Mouse (Mus musculus) gastrocnemius, postnatal 10 days (tissue): Measurements from ENCODE around the gene Sncg. TPM values are rescaled to one million over a fixed set of nuclear protein-coding genes. Genes with fewer than 3 reads are reported as not detected.
"Not testable (repeated sequence)": the region's sequence is repeated elsewhere in the genome, so short reads cannot be mapped to it uniquely, and the experiment has no call there.

ENCODE experiments used
- DNase-seq: peaks from one replicate; pipeline ENCODE4 v3.0.0; 2021; ENCODE audit warnings: mixed read lengths
- long read RNA-seq, 2 experiments: library from polyadenylated mRNA; stranded (forward); transcript quantifications; one replicate each; pipeline ENCODE4 v2.0.0; 2021
- total RNA-seq, 2 experiments: library from RNA; stranded (reverse); gene quantifications; 2 replicates each; pipeline ENCODE4 v1.2.3; 2021

The Sncg gene
- total RNA-seq = 10 to 100 TPM; 10.2 to 16.9 TPM
- long read RNA-seq, experiment 1, partial matches to known transcripts = 0 of 4 reads
- long read RNA-seq, experiment 1, other reads (novel, unspliced or antisense) = 0 of 4 reads
- long read RNA-seq, experiment 2, transcript Sncg-201 (5 exons, 852 nt) = major isoform, 6 of 6 reads
- long read RNA-seq, experiment 2, partial matches to known transcripts = 0 of 6 reads
- long read RNA-seq, experiment 2, other reads (novel, unspliced or antisense) = 0 of 6 reads

GRCm38 (mm10) chr14:34374577-34374976 lies at the start of gene Sncg:
Sncg (minus strand) TSS chr14:34374789.
- no peak for DNase-seq

- no peak for DNase-seq
These were observed 46.5 kb upstream of the Sncg start for GRCm38 (mm10) chr14:34421078-34421477.

GRCm38 (mm10) chr14:34417501-34417900 lies 42.9 kb upstream of the Sncg start:
- DNase-seq = no peak

GRCm38 (mm10) chr14:34416946-34417345 lies 42.4 kb upstream of the Sncg start:
- not testable (repeated sequence) for DNase-seq

- DNase-seq = no peak
These were observed 37.7 kb upstream of the Sncg start for GRCm38 (mm10) chr14:34412164-34412896.

GRCm38 (mm10) chr14:34410716-34411115 lies 36.1 kb upstream of the Sncg start:
- no peak for DNase-seq

GRCm38 (mm10) chr14:34403424-34403823 lies 28.8 kb upstream of the Sncg start:
- DNase-seq = no peak

GRCm38 (mm10) chr14:34402871-34403270 lies 28.3 kb upstream of the Sncg start:
- no peak for DNase-seq

- peak; percentile 79 for DNase-seq
These were observed 26.5 kb upstream of the Sncg start for GRCm38 (mm10) chr14:34401135-34401534.

- DNase-seq = no peak
These were observed 25.4 kb upstream of the Sncg start for GRCm38 (mm10) chr14:34400021-34400420.

- DNase-seq = no peak
These were observed 24.7 kb upstream of the Sncg start for GRCm38 (mm10) chr14:34399301-34399700.

- DNase-seq = no peak
These were observed 24.3 kb upstream of the Sncg start for GRCm38 (mm10) chr14:34398901-34399300.

GRCm38 (mm10) chr14:34397871-34398270 lies 23.3 kb upstream of the Sncg start:
- DNase-seq = peak; percentile 44

- DNase-seq = no peak
These were observed 18.7 kb upstream of the Sncg start for GRCm38 (mm10) chr14:34393295-34393694.

GRCm38 (mm10) chr14:34382921-34383704 lies 8.5 kb upstream of the Sncg start:
- no peak for DNase-seq

GRCm38 (mm10) chr14:34378560-34379331 lies 4.2 kb upstream of the Sncg start:
- DNase-seq = no peak

GRCm38 (mm10) chr14:34377121-34377520 lies 2.5 kb upstream of the Sncg start:
- DNase-seq = no peak

- no peak for DNase-seq
These were observed 1.4 kb upstream of the Sncg start for GRCm38 (mm10) chr14:34375941-34376340.

- no peak for DNase-seq
These were observed 871 bp upstream of the Sncg start, which contains the start of gene Mmrn2 for GRCm38 (mm10) chr14:34375415-34375904. Mmrn2 (plus strand) TSS chr14:34375465.

- no peak for DNase-seq
These were observed 1.0 kb downstream of the Sncg start for GRCm38 (mm10) chr14:34373581-34373980.

GRCm38 (mm10) chr14:34372646-34373045 lies 1.9 kb downstream of the Sncg start:
- DNase-seq = peak; percentile 67

GRCm38 (mm10) chr14:34371763-34372162 lies 2.8 kb downstream of the Sncg start:
- no peak for DNase-seq
